Mouse (Mus musculus) frontal cortex, postnatal 36 days (tissue): ENCODE data around the gene D7Ertd443e.

Experiments used
- DNase-seq, 2 experiments: peaks; one replicate each; pipeline ENCODE4 v3.0.0; 2022; ENCODE audit warnings: low spot score in 2 of 2

The D7Ertd443e gene

DNA sequence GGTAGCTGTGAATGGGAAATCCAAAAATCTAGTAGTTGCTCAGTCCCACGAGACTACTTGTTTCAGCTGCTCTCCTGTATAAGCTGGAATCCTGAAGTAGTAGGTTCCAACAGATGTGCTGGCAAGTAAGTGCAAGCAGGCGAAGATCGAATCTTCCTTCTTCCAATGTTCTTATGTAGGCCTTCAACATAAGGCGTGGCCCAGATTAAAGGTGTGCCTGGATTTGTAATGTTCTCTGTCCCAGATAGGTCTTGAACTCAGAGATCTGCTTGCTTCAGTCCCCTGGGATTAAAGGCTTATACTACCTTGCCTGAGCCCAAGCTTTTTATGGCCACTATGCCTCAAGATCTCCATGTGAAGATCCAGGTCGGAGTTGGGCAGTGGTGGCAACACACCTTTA lies at the start of gene D7Ertd443e:
D7Ertd443e (minus strand) TSS at position 101 of the 400 bp plus-strand sequence.
- DNase-seq: no peak

DNA sequence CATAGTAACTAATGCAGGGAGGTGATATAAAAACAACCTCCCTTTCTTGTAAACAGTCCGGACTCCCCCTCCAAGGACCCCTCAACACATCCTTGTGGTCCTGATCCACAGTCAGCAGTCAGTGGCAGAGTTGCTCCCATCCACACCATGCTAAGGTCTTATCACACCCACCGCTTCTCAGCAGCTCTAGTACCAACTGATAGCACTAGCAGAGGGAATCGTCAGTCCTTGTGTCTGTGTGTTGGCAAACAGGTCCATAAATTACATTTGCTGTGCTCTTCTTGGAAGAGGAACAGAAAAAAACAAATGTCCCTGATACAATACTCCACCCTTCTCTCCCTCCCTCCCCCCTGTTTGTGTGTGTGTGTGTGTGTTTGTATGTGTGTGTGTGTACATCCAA lies 46.2 kb upstream of the D7Ertd443e start:
- DNase-seq: no peak

DNA sequence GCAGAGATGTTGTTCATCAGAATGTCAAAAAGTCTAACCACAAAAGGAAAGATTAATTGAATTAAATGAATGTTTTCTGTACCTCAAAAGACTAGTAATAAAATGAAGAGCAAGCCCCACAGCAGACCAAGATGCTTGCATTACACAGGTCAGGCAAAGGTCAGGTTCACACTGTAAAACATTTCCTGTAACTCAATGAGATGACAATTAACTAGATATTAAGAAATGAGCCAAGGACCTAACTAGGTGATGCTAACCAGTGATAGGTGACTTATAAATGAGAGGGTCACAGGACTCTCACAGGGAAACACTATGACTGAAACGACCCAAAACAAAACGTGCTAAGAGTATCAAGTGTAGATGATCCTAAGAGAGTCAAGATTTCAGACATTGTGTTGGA lies 43.2 kb upstream of the D7Ertd443e start:
- DNase-seq: no peak

DNA sequence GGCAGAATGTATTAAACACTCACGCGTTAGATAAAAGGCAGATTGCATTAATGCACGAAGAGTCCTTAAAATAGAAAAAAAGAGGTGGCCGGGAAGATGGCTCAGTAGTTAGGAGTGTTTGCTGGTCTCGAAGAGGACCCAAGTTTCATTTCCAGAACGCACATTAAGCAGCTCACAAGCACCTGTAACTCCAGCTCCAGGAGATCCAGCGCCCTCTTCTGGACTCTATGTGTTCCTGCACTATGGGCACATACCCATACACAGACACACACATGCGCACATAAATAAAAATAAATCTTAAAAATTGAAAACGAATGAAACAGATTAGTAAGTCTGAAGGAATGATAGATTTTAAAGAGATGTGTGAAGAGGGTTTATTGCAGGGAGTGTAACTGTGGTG lies 29.6 kb upstream of the D7Ertd443e start:
- DNase-seq: no peak

DNA sequence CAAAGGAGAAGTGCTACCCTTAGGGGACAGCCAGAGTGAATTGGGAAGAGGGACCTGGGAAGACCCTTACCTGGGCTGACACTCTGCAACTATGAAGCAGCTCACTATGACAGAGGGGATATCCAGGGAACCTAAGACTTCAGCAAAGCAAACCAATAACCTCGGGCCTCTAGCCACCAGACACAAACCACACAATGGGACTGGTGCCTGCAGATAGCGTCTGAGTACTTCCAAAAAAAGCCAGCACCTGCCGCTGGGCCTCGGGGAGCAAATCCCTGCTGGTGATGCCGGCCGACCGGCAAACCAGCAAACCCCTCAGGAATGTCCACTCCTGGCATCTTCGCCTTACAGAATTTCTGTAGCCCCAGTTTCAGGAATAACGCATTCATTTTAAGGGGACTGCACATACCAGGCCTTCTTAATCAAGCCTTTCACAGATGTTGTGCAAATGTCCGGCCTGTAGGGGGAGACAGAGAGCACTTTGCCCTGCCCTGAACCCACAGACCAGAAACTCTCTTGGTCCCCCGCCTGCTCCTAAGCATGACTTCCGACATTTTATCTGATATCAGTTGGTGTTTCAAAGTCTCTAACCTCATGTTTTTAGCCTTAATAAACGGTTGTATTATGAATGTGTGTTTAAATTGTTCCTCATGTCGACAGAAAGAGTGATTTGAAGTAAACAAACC lies 28.7 kb upstream of the D7Ertd443e start:
- DNase-seq: no peak

DNA sequence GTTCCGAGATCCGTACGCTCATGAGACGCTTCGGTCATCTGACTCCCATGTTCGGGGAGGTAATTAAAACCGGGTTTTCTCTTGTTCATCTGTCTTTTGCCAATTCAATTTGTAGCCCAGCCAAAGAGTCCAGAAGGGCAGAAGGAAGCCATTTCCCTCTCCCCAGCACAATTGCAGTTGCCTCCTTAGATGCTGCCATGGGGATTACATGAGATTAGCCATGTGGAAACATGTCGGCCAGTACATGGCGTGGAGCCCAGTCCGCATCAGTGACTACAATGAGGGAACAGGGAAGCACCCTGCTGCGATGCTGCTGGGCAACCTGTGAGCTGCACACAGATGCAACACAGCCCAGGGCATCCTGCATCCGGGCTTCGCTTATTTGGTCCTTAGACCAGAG lies 23.2 kb upstream of the D7Ertd443e start:
- DNase-seq: no peak

DNA sequence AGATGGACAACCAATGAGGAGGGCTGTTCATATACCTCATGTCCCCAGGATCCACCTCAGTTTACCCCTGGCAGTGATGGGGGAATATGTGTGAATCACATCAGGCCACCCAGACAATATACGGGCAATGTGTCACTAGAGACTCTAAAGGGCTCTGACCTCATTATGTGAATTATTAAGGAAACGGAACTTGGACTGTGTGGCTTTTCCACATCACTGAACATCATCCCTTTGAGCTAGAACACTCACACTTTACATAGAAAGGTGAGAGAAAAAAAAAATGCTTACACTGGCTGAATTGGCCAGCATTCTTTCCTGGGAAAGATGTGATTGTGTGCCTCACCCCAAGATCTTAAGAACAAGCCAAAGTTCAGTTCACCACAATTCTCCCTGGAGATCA lies 15.3 kb upstream of the D7Ertd443e start:
- DNase-seq: no peak

DNA sequence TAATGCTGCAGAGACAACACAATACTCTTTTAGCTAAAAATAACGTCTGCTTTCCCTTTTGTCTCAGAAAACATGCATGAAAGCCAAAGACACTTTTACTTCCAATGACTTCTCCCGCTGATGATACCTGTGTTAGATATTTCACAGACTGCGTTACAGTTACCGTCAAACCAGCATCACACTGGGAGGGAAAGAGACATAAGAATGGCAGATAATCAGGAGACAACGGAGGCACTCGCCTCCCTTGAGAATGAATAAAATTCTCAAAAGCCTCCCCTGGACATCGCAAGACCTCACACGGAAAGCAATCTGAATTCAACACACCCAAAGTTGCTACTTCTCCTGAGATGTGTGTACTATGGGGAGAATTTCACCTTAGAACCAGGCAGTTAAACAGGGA lies 11.3 kb upstream of the D7Ertd443e start:
- DNase-seq: no peak

DNA sequence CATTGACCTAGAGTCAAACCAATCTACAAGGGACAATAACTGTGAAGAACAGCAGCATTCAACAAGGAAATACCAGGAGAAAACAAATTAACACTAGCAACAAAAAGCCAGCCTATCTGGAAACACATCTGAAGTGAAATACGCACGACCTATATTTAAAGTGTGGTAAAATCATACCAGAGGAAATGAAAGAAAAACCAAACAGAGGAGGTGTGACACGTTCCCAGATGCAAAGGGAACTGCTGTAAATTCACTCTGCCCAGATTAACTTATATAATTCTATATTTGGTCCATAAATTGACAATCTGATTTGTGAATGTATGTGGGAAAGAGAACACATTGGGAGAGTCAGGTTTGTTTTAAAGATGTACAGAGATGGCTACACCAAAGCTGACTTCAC lies 2.7 kb downstream of the D7Ertd443e start:
- peak in 1 of 2 experiments; percentile 30 for DNase-seq

DNA sequence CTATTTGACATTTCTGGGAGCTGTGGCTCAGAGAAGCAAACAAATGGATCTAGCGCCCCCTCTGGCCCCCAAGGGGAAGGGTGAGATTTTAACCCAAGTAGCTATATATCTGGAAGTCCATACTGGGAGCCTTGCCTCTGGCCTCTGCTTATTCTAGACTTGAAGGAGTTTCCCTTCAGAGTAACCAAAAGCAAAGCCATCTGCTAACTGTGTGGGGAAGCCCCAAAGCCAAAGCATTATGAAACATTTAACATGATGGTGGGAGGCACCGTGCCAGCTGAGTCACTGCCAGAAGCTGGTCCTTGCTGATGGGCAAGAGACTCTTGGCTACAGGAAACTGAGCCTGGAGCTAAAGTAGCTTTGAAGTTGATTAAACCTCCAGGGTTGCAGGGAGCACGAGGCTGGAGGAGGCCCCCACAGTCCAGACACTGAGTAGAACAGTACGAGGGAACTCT lies 4.0 kb downstream of the D7Ertd443e start:
- peak; percentile 84 to 91 for DNase-seq

DNA sequence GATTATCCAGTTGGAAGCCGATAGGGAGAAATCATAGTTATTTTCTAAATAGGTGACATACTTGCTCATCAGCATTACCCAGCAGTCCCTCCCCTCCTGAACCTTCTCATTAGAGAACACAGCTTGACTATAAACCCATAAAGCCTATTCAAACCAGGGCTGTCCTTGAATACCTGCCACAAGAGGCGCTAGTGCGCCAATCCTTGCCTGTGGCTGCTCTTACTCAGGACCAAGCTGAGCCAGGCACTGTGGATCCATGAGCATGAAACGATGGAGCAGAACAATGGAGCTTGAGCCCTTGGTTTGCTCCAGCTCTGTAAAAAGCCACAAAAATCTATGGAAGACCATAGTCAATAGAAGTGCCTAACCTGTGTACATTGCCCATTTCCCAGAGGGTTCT lies 7.2 kb downstream of the D7Ertd443e start:
- DNase-seq: peak; percentile 16 to 44

DNA sequence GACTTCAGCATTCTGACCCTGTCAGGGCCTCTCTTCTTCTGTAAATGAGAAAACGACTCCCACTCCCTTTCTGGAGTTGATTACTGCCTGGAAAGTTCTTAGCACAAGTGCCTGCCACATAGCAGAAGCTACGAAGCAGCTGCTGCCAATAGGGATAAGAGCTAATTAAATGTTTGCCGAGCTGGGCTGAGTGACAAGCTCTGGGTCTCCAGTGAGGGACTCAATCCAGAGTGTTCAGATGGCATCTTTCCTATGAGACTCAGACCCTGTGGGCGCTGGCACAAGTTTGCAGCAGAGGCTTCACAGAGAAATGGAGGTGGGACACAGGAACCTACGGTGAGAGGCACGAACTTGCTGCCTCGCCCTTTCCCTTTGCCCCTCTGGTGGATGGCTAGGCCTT lies 8.7 kb downstream of the D7Ertd443e start:
- no peak for DNase-seq

DNA sequence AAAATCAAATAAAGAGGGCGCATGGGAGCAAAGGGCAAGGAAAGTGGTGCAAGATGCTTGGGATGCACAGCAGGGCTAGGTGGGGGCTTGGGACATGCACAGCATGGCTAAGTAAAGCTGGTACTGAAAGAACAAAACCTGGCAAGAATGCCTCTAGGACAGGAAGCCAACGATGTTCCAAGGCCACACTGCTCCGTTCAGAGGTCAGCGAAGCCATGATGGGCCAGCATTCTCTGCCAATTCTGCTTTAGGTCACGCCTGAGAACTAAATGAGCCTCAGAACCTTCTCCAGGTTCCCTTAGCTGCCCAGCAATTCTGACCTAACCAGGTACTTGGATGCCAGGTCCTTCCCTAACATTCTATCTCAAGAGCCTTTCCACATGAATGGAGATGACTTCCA lies 13.2 kb downstream of the D7Ertd443e start:
- DNase-seq: no peak

DNA sequence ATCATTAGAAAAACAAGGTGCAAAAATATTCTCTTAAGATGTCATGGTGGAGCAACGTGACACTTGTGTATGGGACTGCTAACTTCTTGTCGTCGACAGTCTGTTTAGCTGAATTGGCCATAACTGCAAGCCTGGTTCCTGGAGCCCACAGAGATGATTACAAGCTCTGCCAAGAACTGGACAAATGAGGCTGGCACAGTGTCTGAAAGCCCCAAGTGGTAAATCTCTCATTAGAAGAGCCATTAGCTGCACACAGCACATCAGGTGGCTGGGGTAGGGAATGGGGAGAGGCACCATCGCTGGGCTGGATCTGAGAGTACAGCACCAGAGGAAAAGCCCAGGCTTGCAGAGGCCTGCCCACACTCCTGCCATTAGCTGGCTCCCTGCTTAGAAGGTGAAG lies 16.2 kb downstream of the D7Ertd443e start:
- no peak for DNase-seq

DNA sequence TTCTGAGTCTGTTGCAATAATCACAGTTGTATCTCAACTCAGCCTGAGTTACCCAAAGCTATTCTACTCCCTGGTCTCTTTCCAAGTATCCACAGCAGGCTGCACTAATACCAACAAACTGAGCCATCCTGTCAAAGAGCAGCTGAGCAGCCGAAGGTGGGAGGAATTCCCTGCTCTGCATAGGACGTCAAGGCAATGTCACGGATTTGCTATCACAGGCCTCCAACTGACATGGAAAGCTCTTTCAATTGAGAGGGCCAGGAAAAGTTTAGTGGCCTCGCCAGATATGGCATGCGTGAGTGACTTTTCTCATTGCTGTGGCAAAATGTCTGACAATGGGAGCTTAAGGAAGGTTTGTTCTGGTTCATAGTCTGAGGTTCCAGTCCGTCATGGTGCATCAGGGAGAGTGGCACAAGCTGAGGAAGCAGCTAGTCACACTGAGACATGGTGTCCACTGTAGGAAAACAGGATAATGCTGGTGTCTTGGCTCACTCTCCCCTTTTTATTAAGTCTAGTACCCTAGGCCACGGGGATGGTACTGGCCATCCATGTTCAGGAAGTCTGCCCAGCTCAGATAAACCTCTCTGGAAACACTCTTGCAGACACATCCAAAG lies 23.1 kb downstream of the D7Ertd443e start:
- no peak for DNase-seq

DNA sequence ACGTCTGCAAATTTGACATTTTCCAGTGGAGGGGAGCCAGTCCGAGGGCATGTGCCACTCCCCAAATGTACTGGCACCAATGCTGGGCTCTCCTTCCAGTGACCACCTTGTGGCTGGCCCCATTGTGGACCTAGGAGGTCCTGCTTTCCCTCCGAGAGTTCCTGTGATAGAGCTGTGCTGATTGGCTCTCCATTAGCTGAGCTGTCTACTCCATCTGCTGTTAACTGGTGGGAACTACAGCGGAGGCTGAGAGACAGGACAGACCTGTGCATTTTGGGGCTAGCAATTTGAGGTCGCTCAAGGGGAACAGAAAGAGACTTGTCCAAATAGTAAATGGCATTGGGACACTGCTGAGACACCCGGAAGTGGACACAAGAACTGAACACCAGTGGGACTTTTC lies 36.6 kb downstream of the D7Ertd443e start:
- DNase-seq: peak; percentile 60 to 80

DNA sequence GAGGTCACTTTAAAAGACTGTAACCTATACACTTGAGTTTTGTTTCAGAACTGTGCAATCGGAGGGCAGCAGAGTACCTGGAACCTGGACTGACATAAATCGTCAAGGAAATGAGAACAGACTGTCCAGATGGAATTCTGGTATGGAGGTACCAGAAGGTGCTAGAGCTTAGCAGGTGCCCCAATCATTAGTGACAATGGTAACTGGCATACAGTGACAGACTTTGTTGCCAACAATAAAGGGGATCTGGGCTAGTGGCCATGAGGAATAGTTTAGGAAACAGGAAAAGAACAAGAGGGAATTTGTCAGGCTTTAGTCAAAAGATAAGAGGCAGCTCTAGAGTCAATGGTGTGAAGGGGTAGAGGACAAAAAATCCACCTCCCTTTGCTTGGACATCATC lies 43.3 kb downstream of the D7Ertd443e start:
- DNase-seq: no peak

DNA sequence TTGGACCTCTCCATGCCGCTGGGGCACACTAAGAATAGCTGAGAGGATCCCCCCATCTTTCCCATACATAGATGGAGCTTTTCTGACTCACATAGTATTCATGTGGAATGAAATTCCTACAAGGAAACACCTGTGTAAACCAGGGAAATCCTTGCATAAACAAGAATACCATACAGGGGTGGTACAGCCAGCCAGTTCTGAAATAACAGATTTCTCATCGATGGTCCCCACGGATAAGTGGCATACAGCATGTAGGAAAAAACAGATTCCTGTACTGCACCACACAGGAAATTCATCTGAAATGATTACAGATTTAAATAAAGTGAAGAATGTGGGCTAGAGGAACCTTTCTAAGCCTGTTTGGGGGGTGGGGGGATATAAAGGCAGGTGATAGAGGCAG lies 49.5 kb downstream of the D7Ertd443e start:
- no peak for DNase-seq

DNA sequence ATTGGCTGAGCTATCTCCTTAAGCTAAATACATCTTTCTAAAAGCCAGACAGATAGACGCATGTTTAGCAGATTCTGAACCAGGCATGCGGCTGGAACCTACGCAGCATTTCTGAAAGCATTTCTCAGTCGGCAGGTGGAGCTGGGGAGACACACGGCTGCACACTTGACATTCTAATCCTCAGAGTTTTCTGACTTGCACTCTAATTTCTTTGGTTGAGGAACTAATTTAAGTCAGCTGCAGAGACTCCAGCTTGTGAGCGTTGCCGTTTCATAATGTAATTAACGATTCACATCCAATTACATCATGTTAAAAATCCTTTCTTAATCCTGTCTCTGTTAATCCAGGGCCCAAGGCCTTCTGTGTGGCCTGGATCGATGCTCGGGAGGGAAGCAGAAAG lies 64.5 kb downstream of the D7Ertd443e start:
- DNase-seq: peak; percentile 20 to 43

DNA sequence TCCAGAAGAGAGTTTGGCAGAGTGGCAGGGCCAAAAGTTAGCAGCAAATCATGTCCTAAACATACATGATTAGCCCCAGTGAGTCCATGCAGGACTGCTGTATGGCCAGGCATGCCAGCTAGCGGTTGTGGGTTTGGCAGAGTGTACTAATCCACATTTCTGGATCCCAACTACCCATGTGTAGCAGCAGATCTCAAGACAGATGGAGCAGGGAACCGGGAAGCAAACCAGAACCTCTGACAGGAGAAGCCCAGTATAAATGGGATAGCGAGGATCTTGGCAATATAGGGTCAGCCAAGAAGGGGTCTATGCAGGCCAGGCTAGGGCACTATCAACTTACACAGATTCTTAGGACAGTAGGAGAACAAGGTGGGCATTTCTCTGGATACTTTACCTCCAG lies 83.4 kb downstream of the D7Ertd443e start:
- no peak for DNase-seq

DNA sequence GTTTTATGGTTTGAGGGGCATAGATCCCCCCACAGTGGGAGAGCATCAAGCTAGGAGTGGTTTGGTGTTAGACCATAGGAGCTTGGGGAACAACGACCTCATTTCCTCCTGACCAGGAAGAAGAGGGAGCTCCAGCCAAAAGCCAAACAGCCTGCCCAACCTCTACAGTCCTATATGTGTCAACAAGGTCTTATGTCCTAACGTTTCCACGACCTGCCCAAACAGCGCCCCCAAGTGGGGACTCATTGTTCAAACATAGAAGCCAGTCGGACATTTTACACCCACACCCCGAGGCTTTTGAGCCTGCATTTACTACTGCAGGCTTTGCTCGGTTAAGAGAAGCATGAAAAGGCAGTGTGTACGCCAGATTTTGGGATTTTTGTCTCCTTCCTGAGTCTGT lies 84.2 kb downstream of the D7Ertd443e start:
- no peak for DNase-seq

DNA sequence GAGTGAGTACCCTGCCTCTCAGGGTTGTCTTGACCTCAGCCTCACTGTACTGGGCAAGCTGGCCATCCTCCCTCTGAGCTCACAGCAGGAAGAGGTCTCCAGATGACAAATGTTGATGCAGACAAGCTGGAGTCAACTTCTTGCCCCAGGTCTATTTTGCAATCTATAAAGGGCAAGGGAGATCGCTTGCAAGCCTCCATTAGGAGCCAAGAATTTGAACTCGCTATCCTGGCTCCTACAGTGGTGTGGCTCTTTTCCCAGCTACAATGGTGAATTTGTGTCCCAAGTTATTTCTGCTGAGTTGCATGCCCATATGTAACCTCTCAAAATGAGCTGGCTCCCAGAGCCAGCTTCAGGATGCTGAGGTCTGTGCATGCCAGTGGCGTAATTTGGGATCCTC lies 92.7 kb downstream of the D7Ertd443e start:
- no peak for DNase-seq

DNA sequence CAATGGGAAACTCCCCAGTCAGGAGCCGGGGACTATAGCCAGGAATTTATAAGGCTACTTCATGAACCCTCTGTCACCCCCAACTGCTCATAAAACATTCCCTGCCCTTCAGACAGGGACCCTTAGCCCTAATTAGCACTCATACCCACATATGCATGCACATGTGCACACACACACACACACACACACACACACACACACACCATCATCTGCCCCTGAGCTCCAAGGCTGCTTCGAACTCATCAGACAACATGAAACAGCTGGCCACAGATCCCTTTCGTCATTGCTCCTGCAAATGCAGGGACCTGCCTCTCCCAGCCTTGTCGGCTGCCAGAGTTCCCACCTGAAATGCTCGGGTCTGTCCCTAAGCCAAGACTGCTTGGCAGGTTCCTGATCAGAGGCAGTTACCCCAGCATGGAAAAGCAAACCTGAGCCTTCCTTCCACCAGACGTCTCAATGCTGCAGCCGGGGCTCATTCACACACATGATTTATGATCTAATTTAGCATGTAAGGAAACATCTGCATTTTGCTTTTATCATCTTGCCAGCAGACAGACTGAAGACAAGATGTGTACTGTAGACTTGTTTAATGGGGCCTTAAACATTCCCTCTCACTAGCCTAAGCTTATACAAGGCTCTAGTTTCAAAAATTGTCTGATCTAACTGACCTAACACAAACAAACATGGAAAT lies 95.7 kb downstream of the D7Ertd443e start:
- no peak for DNase-seq
